9 mouse cellular contexts compared by ENCODE assay signal in genomic region chr10:22402225-22402917, GRCm38 (mm10). TPM values are rescaled to one million over a fixed set of nuclear protein-coding genes. Genes with fewer than 3 reads are reported as not detected.
DNase-seq lines count a peak whose midpoint lies in the region; ATAC-seq and TF ChIP-seq lines count a peak whose summit lies in the region.
"Not testable (repeated sequence)": the region's sequence is repeated elsewhere in the genome, so short reads cannot be mapped to it uniquely, and the experiment has no call there.
"Had no signal": no experiment of that assay in that cellular context is flagged by ENCODE, and none has a peak within 500 bp of the region (broad histone marks: within the 10 kb centered on the region; RNA-seq: fewer than 3 reads in every experiment).

No protein-coding gene starts in this region.

- not testable (repeated sequence) for H3K4me2 ChIP-seq in hindbrain, embryonic 15.5 days; lung, embryonic 15.5 days; neural tube, embryonic 15.5 days

- not testable (repeated sequence) for H3K27ac ChIP-seq in cortical plate, adult 2 months (ENCODE audit: insufficient read depth, low read length); hindbrain, embryonic 15.5 days (replicated peaks); lung, embryonic 15.5 days; neural tube, embryonic 15.5 days (replicated peaks)

- H3K9me3 ChIP-seq in hindbrain, embryonic 15.5 days; lung, embryonic 15.5 days; neural tube, embryonic 15.5 days (replicated peaks): not testable (repeated sequence)

- not testable (repeated sequence) for H3K9ac ChIP-seq in hindbrain, embryonic 15.5 days; lung, embryonic 15.5 days; neural tube, embryonic 15.5 days (replicated peaks)

- 2% methylated on average over 9 of the region's 11 CpGs for WGBS in hindbrain, embryonic 15.5 days
- WGBS in lung, embryonic 15.5 days, result 0% methylated on average over 9 of the region's 11 CpGs
- 6% methylated on average over 9 of the region's 11 CpGs for WGBS in neural tube, embryonic 15.5 days

- peak; percentile 48 for TF ChIP-seq CTCF in cortical plate, adult 2 months (IDR thresholded peaks at IDR 0.05; ENCODE audit: extremely low read depth, insufficient read depth, low read length)

- TF ChIP-seq POLR2A in cortical plate, adult 2 months (IDR thresholded peaks at IDR 0.05; ENCODE audit: extremely low read depth, insufficient read depth, low read length), result not testable (repeated sequence)

- H3K36me3 ChIP-seq in hindbrain, embryonic 15.5 days; lung, embryonic 15.5 days; neural tube, embryonic 15.5 days: not testable (repeated sequence)

- H3K4me3 ChIP-seq in cortical plate, adult 2 months (ENCODE audit: insufficient read depth, low read length); hindbrain, embryonic 15.5 days; lung, embryonic 15.5 days; neural tube, embryonic 15.5 days (replicated peaks): not testable (repeated sequence)

- H3K4me1 ChIP-seq in cortical plate, adult 2 months (ENCODE audit: control insufficient read depth, insufficient read depth, low read length); hindbrain, embryonic 15.5 days (replicated peaks); lung, embryonic 15.5 days; neural tube, embryonic 15.5 days: not testable (repeated sequence)

- ATAC-seq in CD4-positive, CD25-positive, alpha-beta regulatory T cell, adult 4 months, result peak; percentile 81
- peak; percentile 30; the same call in 1 of the 2 replicates for ATAC-seq in hindbrain, embryonic 15.5 days (ENCODE audit: low FRiP score, low read depth)
- ATAC-seq in lung, embryonic 15.5 days (ENCODE audit: borderline replicate concordance, extremely low read depth, low FRiP score, low TSS enrichment), result peak; percentile 82
- peak; percentile 35; the same call in 1 of the 2 replicates for ATAC-seq in neural tube, embryonic 15.5 days (ENCODE audit: low FRiP score)

- peak; percentile 18 for DNase-seq in gastrocnemius, postnatal 25 days
- peak; percentile 11 to 28 for DNase-seq in layer of hippocampus, postnatal 14 days (ENCODE audit: low spot score in 2 of 2)
- peak; percentile 0 for DNase-seq in telencephalon, adult 2 months (ENCODE audit: low read depth, low spot score)

- H3K27me3 ChIP-seq in hindbrain, embryonic 15.5 days; lung, embryonic 15.5 days; neural tube, embryonic 15.5 days (replicated peaks): not testable (repeated sequence)

RNA-seq across cellular contexts. Expression of gene Raet1d, which starts 42.0 kb away (rescaled TPM):
- under 1 TPM; 0.44 to 0.51 TPM for polyA plus RNA-seq in CD4-positive, CD25-positive, alpha-beta regulatory T cell, adult 4 months (2017; shearing (Covaris generic))
- 0.13 and 0.23 TPM in 2 replicates for polyA plus RNA-seq in cortical plate, adult 2 months (2012; rRNA removed)
- not detected for total RNA-seq in gastrocnemius, postnatal 25 days (2021)
- 2.1 and 3.6 TPM in 2 replicates for polyA plus RNA-seq in hindbrain, embryonic 15.5 days (2015; fragmentation: Nextera tagmentation; extraction: Ambion mirVana)
- not detected for total RNA-seq in layer of hippocampus, postnatal 14 days (2021)
- polyA plus RNA-seq in lung, embryonic 15.5 days (2015; fragmentation: Nextera tagmentation; extraction: Ambion mirVana), result 11.2 and 13.0 TPM in 2 replicates
- polyA plus RNA-seq in neural tube, embryonic 15.5 days (2015; fragmentation: Nextera tagmentation; extraction: Ambion mirVana), result 2.0 TPM in 2 replicates
- polyA plus RNA-seq: erythroblast, embryonic 14.5 days had no signal

Comparison
In these comparisons a context has a peak if more than half of its experiments do, and no peak if none do; other contexts are left out.
1. ATAC-seq: peak in every context shown above with its lines; median percentile 82 in lung, embryonic 15.5 days; 81 in CD4-positive, CD25-positive, alpha-beta regulatory T cell, adult 4 months; 35 in neural tube, embryonic 15.5 days; 30 in hindbrain, embryonic 15.5 days.